Mouse (Mus musculus) midbrain, embryonic 10.5 days (tissue): ENCODE measurements around the gene Tssk6. TPM values are rescaled to one million over a fixed set of nuclear protein-coding genes. Genes with fewer than 3 reads are reported as not detected.

Source experiments
- DNase-seq: peaks from one replicate; pipeline ENCODE4 v3.0.0-alpha.2; 2017; ENCODE audit warnings: low spot score
- H3K27ac ChIP-seq: fragments of 300-500 bp; sonication (generic); replicated peaks from 2 replicates; pipeline ENCODE4 v1.5.1; 2016; ENCODE audit warnings: mild to moderate bottlenecking
- H3K27me3 ChIP-seq: fragments of 300-500 bp; sonication (generic); 2 replicates; pipeline ENCODE4 v1.6.1; 2016; ENCODE audit warnings: low read depth, mild to moderate bottlenecking; ENCODE audit not compliant: poor library complexity, severe bottlenecking
- H3K36me3 ChIP-seq: fragments of 300-500 bp; sonication (generic); 2 replicates; pipeline ENCODE4 v1.6.1; 2016; ENCODE audit warnings: mild to moderate bottlenecking, moderate library complexity
- H3K4me1 ChIP-seq: fragments of 300-500 bp; sonication (generic); 2 replicates; pipeline ENCODE4 v1.6.1; 2016
- H3K4me3 ChIP-seq: fragments of 300-500 bp; sonication (generic); 2 replicates; pipeline ENCODE4 v1.5.1; 2016; ENCODE audit warnings: mild to moderate bottlenecking, moderate library complexity
- H3K9me3 ChIP-seq: fragments of 300-500 bp; sonication (generic); replicated peaks from 2 replicates; pipeline ENCODE4 v1.6.1; 2016; ENCODE audit warnings: mild to moderate bottlenecking
- WGBS: fragments of 180-500 bp; shearing (Covaris S2); methylation state at CpG from one replicate; pipeline ENCODE4 v1.1.7; 2016; 5-methylcytosine and 5-hydroxymethylcytosine counted together
- polyA plus RNA-seq: library from polyadenylated mRNA; unstranded; fragments of >200 nt; fragmentation: Nextera tagmentation; extraction: Ambion mirVana; gene quantifications from 2 replicates; pipeline ENCODE4 v1.2.1, GENCODE M21; 2016

The Tssk6 gene
- polyA plus RNA-seq, 1 experiment from 2014 or later = 5.4 TPM

DNA sequence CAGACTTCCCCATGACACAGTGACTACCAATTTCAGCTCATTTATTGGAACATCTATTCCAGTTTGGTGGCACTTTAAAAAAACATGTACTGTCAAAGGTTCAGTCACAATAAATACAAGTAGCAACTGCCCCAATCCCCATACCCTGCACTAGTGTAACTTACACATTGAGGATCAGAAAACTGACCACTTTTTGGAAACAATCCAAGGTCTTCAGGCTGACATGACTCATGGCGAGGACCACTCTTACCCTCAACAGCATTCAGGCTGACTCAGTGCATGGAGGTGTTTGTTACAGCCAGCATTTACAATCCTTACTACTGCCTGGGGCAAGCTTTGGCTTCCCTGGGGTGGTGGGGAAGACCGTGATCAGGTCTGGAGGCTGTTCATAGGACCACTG is 5.1 kb downstream of the Tssk6 start:
- Histone ChIP-seq H3K4me1 (peaks cover 24% of the 10 kb centered on the region), H3K9me3 (no peaks in the 10 kb centered on the region), H3K4me3 (no peak overlapping the region), H3K27ac (no peak overlapping the region), H3K27me3 (no peaks in the 10 kb centered on the region), H3K36me3 (peaks cover 55% of the 10 kb centered on the region)
- DNase-seq = no peak
- WGBS = 91% methylated on average over 2 of the region's 2 CpGs

GRCm38 (mm10) chr8:69911917-69912316 is 9.9 kb downstream of the Tssk6 start:
- H3K27ac ChIP-seq = no peak overlapping the region
- H3K9me3 ChIP-seq = no peaks in the 10 kb centered on the region
- peaks cover 9% of the 10 kb centered on the region; the same call in 1 of the 2 replicates for H3K4me1 ChIP-seq
- H3K27me3 ChIP-seq = no peaks in the 10 kb centered on the region
- peaks cover 99% of the 10 kb centered on the region for H3K36me3 ChIP-seq
- DNase-seq = no peak
- WGBS = 92% methylated on average over 13 of the region's 13 CpGs
- no peak overlapping the region for H3K4me3 ChIP-seq

- peaks cover 100% of the 10 kb centered on the region for H3K36me3 ChIP-seq
- H3K4me1 ChIP-seq = peaks cover 9% of the 10 kb centered on the region; the same call in 1 of the 2 replicates
- H3K27ac ChIP-seq = no peak overlapping the region
- no peaks in the 10 kb centered on the region for H3K9me3 ChIP-seq
- H3K27me3 ChIP-seq = no peaks in the 10 kb centered on the region
- H3K4me3 ChIP-seq = no peak overlapping the region
- 93% methylated on average over 12 of the region's 12 CpGs for WGBS
- no peak for DNase-seq
Observed at GRCm38 (mm10) chr8:69912478-69913074, 10.6 kb downstream of the Tssk6 start.

DNA sequence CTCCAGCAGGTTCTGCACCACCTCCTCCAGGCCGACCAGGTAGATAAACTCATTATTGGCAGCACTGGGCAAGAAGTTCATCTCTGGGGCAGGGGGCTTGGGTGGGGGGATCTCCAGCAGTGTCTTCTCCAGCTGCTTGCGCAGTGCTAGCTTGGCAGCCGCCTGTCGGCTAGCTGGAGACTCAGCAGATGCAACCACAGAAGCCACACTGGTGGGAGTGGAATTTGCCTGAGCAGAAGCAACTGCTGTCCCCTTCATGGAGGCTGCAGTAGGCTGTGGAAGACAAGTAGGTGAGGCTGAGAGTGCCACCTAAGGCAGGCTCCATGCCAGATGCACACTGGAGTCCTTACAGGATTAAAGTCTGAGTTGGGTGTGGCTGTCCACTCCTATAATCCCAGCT is 12.5 kb downstream of the Tssk6 start:
- peaks cover 90% of the 10 kb centered on the region for H3K36me3 ChIP-seq
- 91% methylated on average over 4 of the region's 4 CpGs for WGBS
- H3K27me3 ChIP-seq = no peaks in the 10 kb centered on the region
- H3K9me3 ChIP-seq = no peaks in the 10 kb centered on the region
- no peak overlapping the region for H3K4me3 ChIP-seq
- no peak for DNase-seq
- H3K27ac ChIP-seq = no peak overlapping the region
- peaks cover 9% of the 10 kb centered on the region; the same call in 1 of the 2 replicates for H3K4me1 ChIP-seq

DNA sequence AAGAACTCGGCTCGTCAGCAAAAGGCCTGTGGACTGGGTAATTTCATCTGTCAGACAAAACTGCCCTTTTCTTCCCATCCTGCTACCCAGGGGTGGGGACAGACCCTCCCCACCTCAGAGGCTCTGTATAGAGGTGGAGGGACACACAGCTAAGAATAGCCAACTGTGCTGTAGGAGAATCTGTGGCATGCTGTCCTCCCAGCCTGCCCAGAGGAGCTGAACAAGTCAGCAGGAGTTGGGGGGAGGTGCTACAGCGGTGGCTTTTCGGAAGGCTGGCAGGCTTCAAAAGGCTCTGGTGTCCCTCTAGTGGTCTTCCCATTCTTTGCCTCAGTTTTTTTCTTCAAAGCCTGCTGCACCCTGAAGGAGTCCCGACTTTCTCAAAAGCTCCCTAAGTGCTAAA is 13.8 kb downstream of the Tssk6 start:
- Histone ChIP-seq H3K36me3 (peaks cover 78% of the 10 kb centered on the region), H3K27me3 (no peaks in the 10 kb centered on the region), H3K9me3 (no peaks in the 10 kb centered on the region), H3K4me3 (no peak overlapping the region), H3K27ac (no peak overlapping the region), H3K4me1 (peaks cover 19% of the 10 kb centered on the region)
- no peak for DNase-seq
- WGBS = 47% methylated on average over 5 of the region's 5 CpGs

GRCm38 (mm10) chr8:69918506-69918905 is 16.5 kb downstream of the Tssk6 start:
- Histone ChIP-seq H3K27me3 (no peaks in the 10 kb centered on the region), H3K9me3 (no peaks in the 10 kb centered on the region), H3K36me3 (peaks cover 60% of the 10 kb centered on the region), H3K27ac (no peak overlapping the region), H3K4me3 (no peak overlapping the region), H3K4me1 (peaks cover 34% of the 10 kb centered on the region)
- DNase-seq = no peak

- peaks cover 60% of the 10 kb centered on the region for H3K36me3 ChIP-seq
- H3K4me1 ChIP-seq = peaks cover 34% of the 10 kb centered on the region
- H3K27ac ChIP-seq = no peak overlapping the region
- peak; percentile 58 for DNase-seq
- H3K9me3 ChIP-seq = no peaks in the 10 kb centered on the region
- H3K4me3 ChIP-seq = no peak overlapping the region
- no peaks in the 10 kb centered on the region for H3K27me3 ChIP-seq
- 93% methylated on average over 1 of the region's 1 CpGs for WGBS
Observed at GRCm38 (mm10) chr8:69919010-69919409, 17.0 kb downstream of the Tssk6 start.

DNA sequence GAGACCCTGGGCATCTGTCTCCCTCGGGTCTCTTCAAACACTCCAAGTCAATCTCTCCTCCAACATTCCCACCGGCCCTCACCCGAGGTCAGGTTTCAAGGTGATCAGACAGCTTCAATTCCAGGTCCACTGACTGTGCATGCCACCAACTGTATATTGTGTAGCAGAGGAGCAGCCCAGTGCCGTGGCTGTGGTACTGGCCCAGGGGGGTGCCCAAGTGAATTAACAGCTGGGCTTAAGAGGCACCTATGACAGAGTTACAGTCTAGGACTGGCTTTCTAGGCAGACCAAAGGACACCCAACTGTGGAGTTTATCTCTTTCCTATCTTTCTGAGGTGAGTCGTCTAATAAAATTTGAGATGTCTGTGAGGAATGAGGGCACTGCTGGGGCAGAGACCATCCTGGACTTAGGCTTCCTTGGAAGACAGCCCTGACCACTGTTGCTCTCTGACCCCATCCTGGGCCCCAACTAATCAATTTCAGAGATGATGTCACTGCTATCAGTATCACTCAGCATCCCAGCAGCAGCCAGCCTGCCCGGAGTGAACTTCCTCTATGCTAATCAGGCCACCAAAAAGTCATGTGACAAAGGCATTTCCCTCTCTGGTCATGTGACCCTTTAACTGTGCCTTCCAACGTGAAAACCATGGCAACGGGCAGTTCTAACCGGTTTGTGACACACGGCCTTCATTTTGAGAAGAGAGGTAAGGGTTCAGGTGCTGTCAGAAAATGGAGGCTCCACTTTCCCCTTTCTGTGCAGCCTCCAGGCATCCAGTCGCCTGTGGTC is 18.1 kb downstream of the Tssk6 start:
- peaks cover 52% of the 10 kb centered on the region for H3K36me3 ChIP-seq
- peak overlapping the region; percentile 18; the same call in 1 of the 2 replicates for H3K4me3 ChIP-seq
- peak; percentile 65 for DNase-seq
- WGBS = 63% methylated on average over 11 of the region's 11 CpGs
- H3K27me3 ChIP-seq = no peaks in the 10 kb centered on the region
- H3K27ac ChIP-seq = peak overlapping the region; percentile 85
- no peaks in the 10 kb centered on the region for H3K9me3 ChIP-seq
- peaks cover 34% of the 10 kb centered on the region for H3K4me1 ChIP-seq

DNA sequence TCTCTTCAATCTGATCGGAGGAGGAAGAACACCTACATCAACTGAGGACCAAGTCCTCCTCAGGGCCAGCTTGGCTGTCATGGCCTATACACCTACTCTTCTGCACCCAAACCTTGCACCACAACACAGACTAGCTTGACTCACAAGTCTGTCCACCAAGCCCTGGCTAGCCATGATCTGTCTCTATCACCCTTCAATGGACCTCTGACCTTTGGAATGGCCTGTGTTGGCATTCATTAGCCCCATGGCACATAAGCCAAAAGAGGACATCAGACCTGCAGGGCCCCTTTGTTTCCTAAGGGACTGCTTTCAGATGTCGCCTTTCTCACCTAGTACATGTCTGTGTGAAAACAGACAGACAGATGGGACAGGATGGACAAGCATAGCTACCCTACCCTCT is 19.2 kb downstream of the Tssk6 start:
- DNase-seq = no peak
- no peak overlapping the region for H3K4me3 ChIP-seq
- H3K4me1 ChIP-seq = peaks cover 27% of the 10 kb centered on the region
- no peaks in the 10 kb centered on the region for H3K9me3 ChIP-seq
- peak overlapping the region; percentile 85 for H3K27ac ChIP-seq
- H3K27me3 ChIP-seq = no peaks in the 10 kb centered on the region
- peaks cover 48% of the 10 kb centered on the region for H3K36me3 ChIP-seq
- WGBS = 93% methylated on average over 2 of the region's 2 CpGs

DNA sequence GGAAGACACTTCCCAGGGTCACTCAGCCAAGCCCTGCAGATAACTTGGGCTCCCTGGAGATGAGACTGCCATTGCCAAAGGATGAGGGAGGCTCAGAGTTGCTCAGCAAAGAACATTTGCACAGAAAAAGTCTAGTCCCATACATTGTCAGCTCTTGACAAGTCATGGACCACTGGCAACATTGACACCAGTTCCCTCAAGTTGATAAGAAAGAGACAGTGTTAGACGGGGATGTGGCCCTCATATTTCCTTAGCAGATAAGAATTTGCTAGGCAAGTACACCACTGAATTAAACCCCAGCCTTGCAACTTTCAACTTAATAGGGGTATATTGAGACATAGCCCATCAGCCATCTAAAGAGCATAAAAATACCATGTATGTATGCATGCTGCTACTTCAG is 22.0 kb downstream of the Tssk6 start:
- H3K27ac ChIP-seq = no peak overlapping the region
- no peak for DNase-seq
- H3K27me3 ChIP-seq = no peaks in the 10 kb centered on the region
- H3K36me3 ChIP-seq = peaks cover 50% of the 10 kb centered on the region
- 84% methylated on average over 1 of the region's 1 CpGs for WGBS
- H3K9me3 ChIP-seq = no peaks in the 10 kb centered on the region
- H3K4me1 ChIP-seq = peaks cover 25% of the 10 kb centered on the region
- no peak overlapping the region for H3K4me3 ChIP-seq

DNA sequence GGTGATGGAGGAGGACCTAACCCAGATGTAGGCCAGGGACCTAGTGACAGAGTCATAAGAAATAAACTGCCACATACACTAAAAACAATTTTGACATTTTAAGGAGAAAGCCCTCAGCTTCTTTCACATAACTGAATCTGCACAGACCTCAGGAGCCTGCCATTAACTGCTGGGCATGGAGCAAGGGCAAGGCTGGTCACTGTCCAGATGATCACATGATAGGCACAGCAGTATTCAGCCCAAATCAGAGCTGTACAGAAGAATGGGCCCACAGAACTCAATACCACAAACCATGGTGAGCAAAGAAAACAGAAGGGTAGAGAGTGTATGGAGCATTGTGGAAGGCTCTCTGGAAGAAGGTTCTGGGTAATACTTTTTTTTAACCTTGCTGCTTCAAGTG is 24.9 kb downstream of the Tssk6 start:
- Histone ChIP-seq H3K4me1 (peaks cover 3% of the 10 kb centered on the region), H3K36me3 (peaks cover 50% of the 10 kb centered on the region), H3K4me3 (no peak overlapping the region), H3K27ac (no peak overlapping the region), H3K27me3 (no peaks in the 10 kb centered on the region), H3K9me3 (no peaks in the 10 kb centered on the region)
- no peak for DNase-seq

GRCm38 (mm10) chr8:69933811-69934210 is 31.8 kb downstream of the Tssk6 start:
- 83% methylated on average over 2 of the region's 2 CpGs for WGBS
- H3K4me1 ChIP-seq = peaks cover 22% of the 10 kb centered on the region
- no peak overlapping the region for H3K4me3 ChIP-seq
- no peaks in the 10 kb centered on the region for H3K27me3 ChIP-seq
- H3K9me3 ChIP-seq = no peaks in the 10 kb centered on the region
- no peak for DNase-seq
- peaks cover 60% of the 10 kb centered on the region for H3K36me3 ChIP-seq
- no peak overlapping the region for H3K27ac ChIP-seq

DNA sequence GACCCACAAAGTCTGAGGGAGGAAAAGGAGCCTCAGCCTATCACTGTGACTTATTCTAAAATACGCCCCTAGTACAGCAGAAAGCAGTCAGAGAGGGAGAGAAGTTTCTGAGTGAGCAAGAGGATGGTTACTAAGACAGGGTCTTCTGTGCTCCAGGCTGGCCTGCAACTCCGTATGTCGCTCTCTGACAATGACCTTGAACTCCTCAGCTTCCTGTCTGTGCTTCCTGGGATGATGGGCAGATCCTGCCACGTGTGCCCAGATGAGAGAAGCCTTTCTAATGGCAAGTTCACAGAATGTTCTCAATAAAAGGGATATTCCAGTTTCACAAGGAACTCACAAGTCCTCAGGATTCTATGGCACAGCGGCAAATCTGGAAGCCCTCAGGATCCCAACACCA is 32.6 kb downstream of the Tssk6 start:
- Histone ChIP-seq H3K27me3 (no peaks in the 10 kb centered on the region), H3K4me1 (peaks cover 23% of the 10 kb centered on the region), H3K36me3 (peaks cover 63% of the 10 kb centered on the region), H3K27ac (no peak overlapping the region), H3K9me3 (no peaks in the 10 kb centered on the region), H3K4me3 (no peak overlapping the region)
- DNase-seq = no peak
- 94% methylated on average over 5 of the region's 5 CpGs for WGBS
